Mouse (Mus musculus) MEL (cell line): Measurements from ENCODE around the gene Fhit. TPM values are rescaled to one million over a fixed set of nuclear protein-coding genes. Genes with fewer than 3 reads are reported as not detected.

Source experiments
- DNase-seq: peaks from one replicate; pipeline ENCODE4 v3.0.0; 2011; ENCODE audit warnings: low read depth, low spot score
- H3K27ac ChIP-seq: 2 replicates; pipeline ENCODE4 v1.5.1; 2012; ENCODE audit warnings: low read depth, mild to moderate bottlenecking, control low read depth, low read length, moderate library complexity; ENCODE audit not compliant: control insufficient read depth
- H3K27me3 ChIP-seq, 2 experiments: fragments of 150-350 bp in 1 of 2; sonication (generic) in 1 of 2; 2 replicates each; pipeline ENCODE4 v1.6.1; 2012; ENCODE audit warnings: low read length in 2 of 2, mild to moderate bottlenecking in 2 of 2, improper control_type of control experiment in 1 of 2, moderate library complexity in 1 of 2; ENCODE audit not compliant: insufficient read depth in 2 of 2, control insufficient read depth in 1 of 2
- H3K36me3 ChIP-seq, 2 experiments: 2 replicates each; pipeline ENCODE4 v1.6.1; 2012 to 2014; ENCODE audit warnings: low read length in 2 of 2, improper control_type of control experiment in 1 of 2, inconsistent platforms in 1 of 2, mild to moderate bottlenecking in 1 of 2; ENCODE audit not compliant: insufficient read depth in 2 of 2, control insufficient read depth in 1 of 2
- H3K4me1 ChIP-seq, 2 experiments: fragments of 150-350 bp in 1 of 2; sonication (generic) in 1 of 2; 2 replicates each; pipeline ENCODE4 v1.6.1; 2012; ENCODE audit warnings: low read length in 2 of 2, improper control_type of control experiment in 1 of 2, mild to moderate bottlenecking in 1 of 2; ENCODE audit not compliant: insufficient read depth in 2 of 2, control insufficient read depth in 1 of 2
- H3K4me3 ChIP-seq, 2 experiments: fragments of 150-350 bp in 1 of 2; sonication (generic) in 1 of 2; 2 replicates each; pipeline ENCODE4 v1.5.1; 2012; ENCODE audit warnings: low read depth in 2 of 2, low read length in 2 of 2, mild to moderate bottlenecking in 2 of 2, moderate library complexity in 2 of 2, control low read depth in 1 of 2, improper control_type of control experiment in 1 of 2; ENCODE audit not compliant: control insufficient read depth in 1 of 2, insufficient read depth in 1 of 2
- H3K79me2 ChIP-seq: 2 replicates; pipeline ENCODE4 v1.6.1; 2012; ENCODE audit warnings: mild to moderate bottlenecking, low read length, moderate library complexity; ENCODE audit not compliant: control insufficient read depth, poor library complexity, insufficient read depth
- H3K9ac ChIP-seq: 2 replicates; pipeline ENCODE4 v1.6.1; 2012; ENCODE audit warnings: low read depth, mild to moderate bottlenecking, control low read depth, low read length, moderate library complexity; ENCODE audit not compliant: control insufficient read depth, poor library complexity, severe bottlenecking
- H3K9me3 ChIP-seq: fragments of 150-350 bp; sonication (generic); replicated peaks from 2 replicates; pipeline ENCODE4 v1.6.1; 2012; ENCODE audit warnings: mild to moderate bottlenecking, low read length, improper control_type of control experiment, moderate library complexity; ENCODE audit not compliant: insufficient read depth
- CHD1 ChIP-seq: IDR thresholded peaks from 2 replicates; pipeline ENCODE4 v1.6.1; 2012; ENCODE audit warnings: low read depth, mild to moderate bottlenecking, inconsistent platforms, low read length, improper control_type of control experiment
- ELF1 ChIP-seq: IDR thresholded peaks from 2 replicates; pipeline ENCODE4 v1.6.1; 2014; ENCODE audit warnings: low read depth, mild to moderate bottlenecking, inconsistent platforms, low read length, improper control_type of control experiment, moderate library complexity
- EP300 ChIP-seq, 2 experiments: IDR thresholded peaks; 2 replicates each; pipeline ENCODE4 v1.6.1; 2011; ENCODE audit warnings: improper control_type of control experiment in 2 of 2, low read length in 2 of 2, low read depth in 1 of 2, mild to moderate bottlenecking in 1 of 2
- GATA1 ChIP-seq: IDR thresholded peaks from 2 replicates; pipeline ENCODE4 v1.6.1; 2011; ENCODE audit warnings: low read depth, low read length, improper control_type of control experiment
- HCFC1 ChIP-seq: IDR thresholded peaks from 2 replicates; pipeline ENCODE4 v1.6.1; 2012; ENCODE audit warnings: low read depth, mild to moderate bottlenecking, inconsistent platforms, low read length, improper control_type of control experiment, moderate library complexity
- JUND ChIP-seq: IDR thresholded peaks from 2 replicates; pipeline ENCODE4 v1.6.1; 2011; ENCODE audit warnings: low read depth, mild to moderate bottlenecking, improper control_type of control experiment, low read length
- KAT2A ChIP-seq: conservative IDR thresholded peaks from 2 replicates; pipeline ENCODE4 v1.6.1; 2012; ENCODE audit warnings: low read depth, low read length, improper control_type of control experiment, inconsistent platforms
- MAFK ChIP-seq: IDR thresholded peaks from 2 replicates; pipeline ENCODE4 v1.6.1; 2011; ENCODE audit warnings: low read depth, mild to moderate bottlenecking, low read length, improper control_type of control experiment, borderline replicate concordance
- MAX ChIP-seq: IDR thresholded peaks from 2 replicates; pipeline ENCODE4 v1.6.1; 2011; ENCODE audit warnings: low read length, improper control_type of control experiment
- MXI1 ChIP-seq: IDR thresholded peaks from 2 replicates; pipeline ENCODE4 v1.6.1; 2011; ENCODE audit warnings: mild to moderate bottlenecking, low read depth, low read length, improper control_type of control experiment
- MYC ChIP-seq: IDR thresholded peaks from 2 replicates; pipeline ENCODE4 v1.6.1; 2011; ENCODE audit warnings: low read depth, mild to moderate bottlenecking, low read length, improper control_type of control experiment, moderate library complexity
- POLR2A ChIP-seq, 2 experiments: IDR thresholded peaks; 2 replicates each; pipeline ENCODE4 v1.6.1; 2011 to 2012; ENCODE audit warnings: low read length in 2 of 2, mild to moderate bottlenecking in 2 of 2, control low read depth in 1 of 2, improper control_type of control experiment in 1 of 2, low read depth in 1 of 2, moderate library complexity in 1 of 2; ENCODE audit not compliant: control insufficient read depth in 1 of 2, insufficient read depth in 1 of 2, poor library complexity in 1 of 2
- RAD21 ChIP-seq: IDR thresholded peaks from 2 replicates; pipeline ENCODE4 v1.6.1; 2011; ENCODE audit warnings: mild to moderate bottlenecking, low read depth, low read length, improper control_type of control experiment
- RCOR1 ChIP-seq: IDR thresholded peaks from 2 replicates; pipeline ENCODE4 v1.6.1; 2012; ENCODE audit warnings: low read depth, mild to moderate bottlenecking, inconsistent platforms, low read length, improper control_type of control experiment
- SIN3A ChIP-seq: IDR thresholded peaks from 2 replicates; pipeline ENCODE4 v1.6.1; 2012; ENCODE audit warnings: low read length, improper control_type of control experiment, inconsistent platforms
- SMC3 ChIP-seq: IDR thresholded peaks from 2 replicates; pipeline ENCODE4 v1.6.1; 2011; ENCODE audit warnings: low read depth, low read length, improper control_type of control experiment
- TBP ChIP-seq: IDR thresholded peaks from 2 replicates; pipeline ENCODE4 v1.8.0; 2011; ENCODE audit warnings: low read depth, low read length, improper control_type of control experiment
- TCF12 ChIP-seq: IDR thresholded peaks from 2 replicates; pipeline ENCODE4 v1.6.1; 2014; ENCODE audit warnings: low read depth, mild to moderate bottlenecking, inconsistent platforms, low read length, improper control_type of control experiment, moderate library complexity
- UBTF ChIP-seq: IDR thresholded peaks from 2 replicates; pipeline ENCODE4 v1.6.1; 2012; ENCODE audit warnings: low read depth, mild to moderate bottlenecking, inconsistent platforms, low read length, improper control_type of control experiment, moderate library complexity, borderline replicate concordance; ENCODE audit not compliant: insufficient read depth
- USF1 ChIP-seq: IDR thresholded peaks from 2 replicates; pipeline ENCODE4 v1.6.1; 2014; ENCODE audit warnings: low read depth, mild to moderate bottlenecking, inconsistent platforms, low read length, improper control_type of control experiment, moderate library complexity
- ZC3H11A ChIP-seq: IDR thresholded peaks from 2 replicates; pipeline ENCODE4 v1.6.1; 2012; ENCODE audit warnings: low read depth, mild to moderate bottlenecking, inconsistent platforms, low read length, improper control_type of control experiment
- ZKSCAN1 ChIP-seq: IDR thresholded peaks from 2 replicates; pipeline ENCODE4 v1.6.1; 2012; ENCODE audit warnings: low read depth, mild to moderate bottlenecking, inconsistent platforms, low read length, improper control_type of control experiment, moderate library complexity
- ZMIZ1 ChIP-seq: IDR thresholded peaks from 2 replicates; pipeline ENCODE4 v1.6.1; 2012; ENCODE audit warnings: low read depth, mild to moderate bottlenecking, inconsistent platforms, low read length, improper control_type of control experiment, moderate library complexity
- polyA plus RNA-seq, 2 experiments: library from polyadenylated mRNA; stranded (reverse) in 1 of 2; unstranded in 1 of 2; fragments of >175 nt in 1 of 2; fragments of >200 nt in 1 of 2; gene quantifications; 2 replicates each; pipeline versions ENCODE4 v1.2.1 to v1.2.4; 2012; ENCODE audit warnings: low replicate concordance in 2 of 2, low read depth in 1 of 2; ENCODE audit not compliant: insufficient read length in 2 of 2, insufficient read depth in 1 of 2, missing spikeins in 1 of 2
- total RNA-seq: library from RNA; depleted of rRNA; stranded (reverse); fragments of 300-350 nt; gene quantifications from 2 replicates; pipeline ENCODE4 v1.2.3, GENCODE M21; 2012

Gene Fhit
- total and polyA plus RNA-seq, 3 experiments, result 0.77 to 1.3 TPM; not detected in 1

DNA sequence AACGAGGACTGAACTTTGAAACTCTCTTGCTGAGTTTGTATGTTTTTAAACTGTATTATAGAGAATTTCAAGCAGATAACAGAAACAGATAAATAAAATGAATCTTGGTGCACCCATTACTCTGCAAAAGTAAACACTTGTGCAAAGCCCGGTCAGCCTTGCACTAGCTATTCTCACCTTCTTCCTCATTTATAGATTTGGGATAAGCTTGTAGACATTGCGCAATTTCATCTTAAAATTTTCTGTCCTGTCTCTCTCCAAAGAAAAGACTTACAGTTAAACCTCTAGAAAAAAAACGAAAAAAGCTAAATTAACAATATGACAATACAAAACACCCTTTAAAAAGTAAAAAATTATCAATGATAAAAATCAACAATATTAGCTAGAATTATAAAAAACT lies 795.0 kb downstream of the Fhit start:
- TF ChIP-seq GATA1, result 0 out of 2 replicates have a peak, but pooled peaks have one; percentile 51
- TF ChIP-seq EP300 (IDR thresholded peaks at IDR 0.05; ENCODE audit: low read depth in 1 of 2, low read length in 2 of 2), result 0 out of 4 replicates have a peak, but pooled peaks of 1 of the 2 experiments have one; percentile 15
- no peak for TF ChIP-seq UBTF
- no peak for TF ChIP-seq POLR2A (IDR thresholded peaks at IDR 0.05; ENCODE audit: control insufficient read depth in 1 of 2, insufficient read depth in 1 of 2, low read depth in 1 of 2, low read length in 2 of 2, poor library complexity in 1 of 2)
- Histone ChIP-seq H3K9me3 (no peaks in the 10 kb centered on the region), H3K27ac (no peak overlapping the region), H3K27me3 (no peaks in the 10 kb centered on the region), H3K4me1 (peaks cover 0 to 2% of the 10 kb centered on the region in 2 experiments; a peak in 1 of 4 replicates), H3K4me3 (no peak overlapping the region), H3K79me2 (no peaks in the 10 kb centered on the region), H3K9ac (no peak overlapping the region), H3K36me3 (no peaks in the 10 kb centered on the region; a peak in 1 of 4 replicates)
- DNase-seq, result peak; percentile 17

DNA sequence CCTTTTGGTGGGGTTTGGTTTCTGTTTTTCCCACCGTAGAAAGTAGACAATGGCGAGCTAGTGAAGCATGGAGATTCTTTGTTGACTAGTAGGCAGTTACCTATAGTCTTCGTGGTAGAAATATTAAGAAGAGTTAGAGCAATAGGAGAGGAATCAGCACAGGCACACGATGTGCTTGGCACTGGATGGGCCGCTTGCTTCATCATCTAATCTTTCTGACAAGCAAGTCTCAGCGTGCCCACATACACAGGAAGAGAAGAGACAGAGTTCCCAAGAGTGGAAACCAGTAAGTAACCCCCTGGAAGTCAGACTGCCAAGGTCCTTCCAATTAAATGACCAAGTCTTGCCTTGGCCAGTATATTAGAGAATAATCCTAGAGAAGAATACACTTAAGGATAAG lies 797.6 kb downstream of the Fhit start:
- Histone ChIP-seq H3K79me2 (no peaks in the 10 kb centered on the region), H3K9ac (no peak overlapping the region), H3K27me3 (no peaks in the 10 kb centered on the region), H3K36me3 (no peaks in the 10 kb centered on the region; a peak in 1 of 4 replicates), H3K27ac (no peak overlapping the region), H3K9me3 (no peaks in the 10 kb centered on the region), H3K4me3 (no peak overlapping the region), H3K4me1 (peaks cover 0 to 2% of the 10 kb centered on the region in 2 experiments; a peak in 1 of 4 replicates)
- no peak for DNase-seq
- no peak for TF ChIP-seq SIN3A
- TF ChIP-seq POLR2A (IDR thresholded peaks at IDR 0.05; ENCODE audit: control insufficient read depth in 1 of 2, insufficient read depth in 1 of 2, low read depth in 1 of 2, low read length in 2 of 2, poor library complexity in 1 of 2), result no peak
- no peak for TF ChIP-seq MAFK
- TF ChIP-seq KAT2A, result no peak
- TF ChIP-seq ZC3H11A, result no peak
- TF ChIP-seq, all 39 proteins: peak for 0

DNA sequence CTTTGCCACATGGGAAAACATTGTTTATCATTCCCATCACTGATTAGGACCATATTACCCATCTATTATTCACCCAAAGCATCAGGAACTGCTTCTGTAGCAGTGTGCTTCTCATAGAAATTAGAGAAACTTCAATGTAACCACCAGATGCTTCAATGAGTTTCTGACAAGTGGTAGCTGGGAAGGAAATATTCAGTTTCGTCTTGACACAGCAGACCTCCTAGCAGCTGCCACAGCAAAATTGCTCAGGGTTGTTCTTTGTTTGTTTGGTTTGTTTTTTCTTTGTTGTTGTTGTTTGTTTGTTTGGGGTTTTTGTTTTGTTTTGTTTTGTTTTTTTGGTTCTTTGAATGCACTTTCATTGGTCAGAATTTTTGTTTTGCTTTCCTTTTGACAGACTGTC lies 798.5 kb downstream of the Fhit start:
- H3K36me3 ChIP-seq, result no peaks in the 10 kb centered on the region; a peak in 1 of 4 replicates

More for the DNA sequence above, 798.5 kb downstream of the Fhit start:
- TF ChIP-seq RCOR1 (no peak), MAX (no peak), MYC (no peak), JUND (no peak), CHD1 (no peak), EP300 (IDR thresholded peaks at IDR 0.05; ENCODE audit: low read depth in 1 of 2, low read length in 2 of 2) (no peak), TCF12 (no peak), SMC3 (no peak), USF1 (no peak), HCFC1 (no peak), ZC3H11A (no peak), ZKSCAN1 (no peak), ZMIZ1 (no peak), MXI1 (no peak), RAD21 (no peak), UBTF (no peak), ELF1 (no peak), MAFK (no peak), TBP (no peak)
- no peak overlapping the region for H3K9ac ChIP-seq
- H3K4me1 ChIP-seq, result peaks cover 0 to 2% of the 10 kb centered on the region in 2 experiments; a peak in 1 of 4 replicates
- H3K4me3 ChIP-seq, result no peak overlapping the region
- H3K9me3 ChIP-seq, result no peaks in the 10 kb centered on the region
- H3K27ac ChIP-seq, result no peak overlapping the region
- no peak for DNase-seq
- H3K79me2 ChIP-seq, result no peaks in the 10 kb centered on the region
- H3K27me3 ChIP-seq, result no peaks in the 10 kb centered on the region
